In genomic region chr8:83609086-83609485, GRCm38 (mm10) we compare ENCODE assay signal across 1 mouse cellular context.
TF ChIP-seq lines count a peak whose summit lies in the region.

No protein-coding gene starts in this region.

TF ChIP-seq in CH12.LX, 34 proteins besides CTCF, POLR2A, EP300 and RAD21 (continued from another document):
- TF ChIP-seq E2F4 (IDR thresholded peaks at IDR 0.05; ENCODE audit: insufficient replicate concordance, low read depth, low read length) (no peak), USF2 (conservative IDR thresholded peaks at IDR 0.05; ENCODE audit: low read depth, low read length) (no peak), CHD1 (IDR thresholded peaks at IDR 0.05; ENCODE audit: low read depth, low read length) (no peak), ZNF384 (IDR thresholded peaks at IDR 0.05; ENCODE audit: low read depth, low read length) (no peak)
TF ChIP-seq in CH12.LX: peak in this region for 0.
